Mouse (Mus musculus): ENCODE data around the gene Banp. TPM values are rescaled to one million over a fixed set of nuclear protein-coding genes. Genes with fewer than 3 reads are reported as not detected.

Banp gene
- total and polyA plus RNA-seq, 3 experiments, result 19.2 to 28.4 TPM; not detected in 1

- TF ChIP-seq CHD1 (IDR thresholded peaks at IDR 0.05; ENCODE audit: low read depth, low read length), result no peak
Observed at GRCm38 (mm10) chr8:122032741-122033140, 83.2 kb downstream of the Banp start.

GRCm38 (mm10) chr8:122035543-122035942, 86.0 kb downstream of the Banp start:
- no peaks in the 10 kb centered on the region for H3K36me3 ChIP-seq (ENCODE audit: control insufficient read depth in 1 of 2, insufficient read depth in 2 of 2, low read length in 2 of 2)
- DNase-seq (ENCODE audit: low read depth, low spot score), result no peak
- no peak overlapping the region for H3K9ac ChIP-seq (ENCODE audit: control insufficient read depth, low read depth, low read length, poor library complexity, severe bottlenecking)
- H3K4me3 ChIP-seq (ENCODE audit: control insufficient read depth in 1 of 2, insufficient read depth in 1 of 2, low read depth in 2 of 2, low read length in 2 of 2), result no peak overlapping the region
- peaks cover 0 to 7% of the 10 kb centered on the region in 2 experiments; a peak in 2 of 4 replicates for H3K27me3 ChIP-seq (ENCODE audit: control insufficient read depth in 1 of 2, insufficient read depth in 2 of 2, low read length in 2 of 2)
- H3K4me1 ChIP-seq (ENCODE audit: control insufficient read depth in 1 of 2, insufficient read depth in 2 of 2, low read length in 2 of 2), result no peaks in the 10 kb centered on the region
- H3K9me3 ChIP-seq (replicated peaks; ENCODE audit: insufficient read depth, low read length), result no peaks in the 10 kb centered on the region
- H3K79me2 ChIP-seq (ENCODE audit: control insufficient read depth, insufficient read depth, low read length, poor library complexity), result no peaks in the 10 kb centered on the region
- TF ChIP-seq ZKSCAN1 (IDR thresholded peaks at IDR 0.05; ENCODE audit: low read depth, low read length), result no peak
- TF ChIP-seq SMC3 (IDR thresholded peaks at IDR 0.05; ENCODE audit: low read depth, low read length), result no peak
- no peak for TF ChIP-seq KAT2A (conservative IDR thresholded peaks at IDR 0.05; ENCODE audit: low read depth, low read length)
- no peak for TF ChIP-seq CHD2 (IDR thresholded peaks at IDR 0.05; ENCODE audit: low read length)
- TF ChIP-seq MAX (IDR thresholded peaks at IDR 0.05; ENCODE audit: low read length), result no peak
- no peak for TF ChIP-seq MXI1 (IDR thresholded peaks at IDR 0.05; ENCODE audit: low read depth, low read length)
- no peak for TF ChIP-seq TCF12 (IDR thresholded peaks at IDR 0.05; ENCODE audit: low read depth, low read length)
- no peak overlapping the region for H3K27ac ChIP-seq (ENCODE audit: control insufficient read depth, low read depth, low read length)

More at GRCm38 (mm10) chr8:122032741-122033140, 83.2 kb downstream of the Banp start:
- no peaks in the 10 kb centered on the region for H3K36me3 ChIP-seq (ENCODE audit: control insufficient read depth in 1 of 2, insufficient read depth in 2 of 2, low read length in 2 of 2)
- H3K9ac ChIP-seq (ENCODE audit: control insufficient read depth, low read depth, low read length, poor library complexity, severe bottlenecking), result no peak overlapping the region
- H3K9me3 ChIP-seq (replicated peaks; ENCODE audit: insufficient read depth, low read length), result no peaks in the 10 kb centered on the region
- peaks cover 0 to 6% of the 10 kb centered on the region in 2 experiments; a peak in 2 of 4 replicates for H3K27me3 ChIP-seq (ENCODE audit: control insufficient read depth in 1 of 2, insufficient read depth in 2 of 2, low read length in 2 of 2)
- no peak overlapping the region for H3K27ac ChIP-seq (ENCODE audit: control insufficient read depth, low read depth, low read length)
- no peaks in the 10 kb centered on the region for H3K79me2 ChIP-seq (ENCODE audit: control insufficient read depth, insufficient read depth, low read length, poor library complexity)
- no peaks in the 10 kb centered on the region for H3K4me1 ChIP-seq (ENCODE audit: control insufficient read depth in 1 of 2, insufficient read depth in 2 of 2, low read length in 2 of 2)
- no peak for DNase-seq (ENCODE audit: low read depth, low spot score)
- no peak overlapping the region for H3K4me3 ChIP-seq (ENCODE audit: control insufficient read depth in 1 of 2, insufficient read depth in 1 of 2, low read depth in 2 of 2, low read length in 2 of 2)

GRCm38 (mm10) chr8:122036325-122036724, 86.8 kb downstream of the Banp start:
- no peak overlapping the region for H3K9ac ChIP-seq (ENCODE audit: control insufficient read depth, low read depth, low read length, poor library complexity, severe bottlenecking)
- no peaks in the 10 kb centered on the region for H3K79me2 ChIP-seq (ENCODE audit: control insufficient read depth, insufficient read depth, low read length, poor library complexity)
- no peak overlapping the region for H3K27ac ChIP-seq (ENCODE audit: control insufficient read depth, low read depth, low read length)
- H3K27me3 ChIP-seq (ENCODE audit: control insufficient read depth in 1 of 2, insufficient read depth in 2 of 2, low read length in 2 of 2), result peaks cover 0 to 7% of the 10 kb centered on the region in 2 experiments; a peak in 2 of 4 replicates
- no peak overlapping the region for H3K4me3 ChIP-seq (ENCODE audit: control insufficient read depth in 1 of 2, insufficient read depth in 1 of 2, low read depth in 2 of 2, low read length in 2 of 2)
- no peak for DNase-seq (ENCODE audit: low read depth, low spot score)
- H3K9me3 ChIP-seq (replicated peaks; ENCODE audit: insufficient read depth, low read length), result no peaks in the 10 kb centered on the region
- H3K4me1 ChIP-seq (ENCODE audit: control insufficient read depth in 1 of 2, insufficient read depth in 2 of 2, low read length in 2 of 2), result no peaks in the 10 kb centered on the region
- TF ChIP-seq SMC3 (IDR thresholded peaks at IDR 0.05; ENCODE audit: low read depth, low read length), result no peak
- no peak for TF ChIP-seq USF1 (IDR thresholded peaks at IDR 0.05; ENCODE audit: low read depth, low read length)
- no peak for TF ChIP-seq CHD2 (IDR thresholded peaks at IDR 0.05; ENCODE audit: low read length)
- no peak for TF ChIP-seq KAT2A (conservative IDR thresholded peaks at IDR 0.05; ENCODE audit: low read depth, low read length)
- no peak for TF ChIP-seq JUND (IDR thresholded peaks at IDR 0.05; ENCODE audit: low read depth, low read length)
- no peak for TF ChIP-seq USF2 (IDR thresholded peaks at IDR 0.05; ENCODE audit: borderline replicate concordance in 1 of 2, insufficient read depth in 1 of 2, low read depth in 1 of 2, low read length in 2 of 2)
- no peak for TF ChIP-seq GATA1 (IDR thresholded peaks at IDR 0.05; ENCODE audit: low read depth, low read length)
- TF ChIP-seq TBP (IDR thresholded peaks at IDR 0.05; ENCODE audit: low read depth, low read length), result no peak
- TF ChIP-seq MAFK (IDR thresholded peaks at IDR 0.05; ENCODE audit: borderline replicate concordance, low read depth, low read length), result no peak
- no peak for TF ChIP-seq POLR2A (IDR thresholded peaks at IDR 0.05; ENCODE audit: control insufficient read depth in 1 of 2, insufficient read depth in 1 of 2, low read depth in 1 of 2, low read length in 2 of 2, poor library complexity in 1 of 2)
- no peak for TF ChIP-seq ELF1 (IDR thresholded peaks at IDR 0.05; ENCODE audit: low read depth, low read length)
- TF ChIP-seq ZKSCAN1 (IDR thresholded peaks at IDR 0.05; ENCODE audit: low read depth, low read length), result no peak
- TF ChIP-seq SIN3A (IDR thresholded peaks at IDR 0.05; ENCODE audit: low read length), result no peak
- TF ChIP-seq TCF12 (IDR thresholded peaks at IDR 0.05; ENCODE audit: low read depth, low read length), result no peak
- no peak for TF ChIP-seq POLR2AphosphoS5 (IDR thresholded peaks at IDR 0.05; ENCODE audit: borderline replicate concordance, low read depth, low read length)
- no peak for TF ChIP-seq MAX (IDR thresholded peaks at IDR 0.05; ENCODE audit: low read length)
- TF ChIP-seq GABPA (IDR thresholded peaks at IDR 0.05; ENCODE audit: low read depth, low read length), result no peak
- TF ChIP-seq RAD21 (IDR thresholded peaks at IDR 0.05; ENCODE audit: low read depth, low read length), result no peak
- no peak for TF ChIP-seq ZC3H11A (IDR thresholded peaks at IDR 0.05; ENCODE audit: low read depth, low read length)
- H3K36me3 ChIP-seq (ENCODE audit: control insufficient read depth in 1 of 2, insufficient read depth in 2 of 2, low read length in 2 of 2), result no peaks in the 10 kb centered on the region
